ENCODE assay signal across 8 mouse cellular contexts in the genomic region with DNA sequence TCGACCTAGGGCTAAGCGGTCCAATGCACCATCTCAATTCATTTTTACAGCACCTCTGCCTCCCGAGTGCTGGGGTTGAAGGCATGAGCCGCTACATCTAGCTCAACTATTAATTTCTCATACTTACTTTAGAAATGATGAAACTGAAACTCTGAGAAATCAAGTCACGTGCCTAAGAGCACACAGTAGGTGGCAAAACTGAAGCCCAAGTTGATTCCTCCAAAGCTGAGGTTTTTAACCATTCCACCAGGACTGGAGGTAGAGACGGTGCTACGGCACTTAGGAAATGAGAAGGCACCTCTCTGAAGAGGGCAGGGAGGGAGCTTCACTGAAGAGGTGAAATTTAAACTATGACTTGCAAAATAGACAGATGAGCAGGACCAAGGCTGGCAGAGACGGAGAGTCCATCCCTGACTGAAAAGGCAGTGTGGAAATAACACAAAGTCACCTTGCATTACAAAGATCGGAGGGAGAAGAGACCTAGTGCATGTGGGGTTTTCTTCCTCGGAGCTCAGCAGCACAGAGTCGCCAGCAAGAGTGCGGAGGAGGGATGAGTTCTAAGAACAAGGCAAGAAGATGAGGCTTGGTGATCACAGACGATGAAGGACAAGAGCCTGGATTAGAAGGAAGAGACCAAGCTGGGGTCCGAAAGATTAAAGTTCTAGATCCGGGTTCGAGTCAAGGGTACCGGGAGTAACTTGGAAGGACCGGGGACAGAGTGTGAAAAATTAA. TPM values are rescaled to one million over a fixed set of nuclear protein-coding genes. Genes with fewer than 3 reads are reported as not detected.
A peak's percentile ranks its signal among the peaks of the same experiment; 100 is the strongest.
DNase-seq lines count a peak whose midpoint lies in the region; ATAC-seq lines count a peak whose summit lies in the region.

No protein-coding gene starts in this region.

- H3K4me1 ChIP-seq in hindbrain, embryonic 12.5 days: peaks cover 19% of the 10 kb centered on the region
- peaks cover 35% of the 10 kb centered on the region for H3K4me1 ChIP-seq in midbrain, embryonic 10.5 days

- peak overlapping the region; percentile 80 for H3K9ac ChIP-seq in hindbrain, embryonic 12.5 days

- peak overlapping the region; percentile 72 for H3K4me2 ChIP-seq in hindbrain, embryonic 12.5 days (replicated peaks)

- peaks cover 18% of the 10 kb centered on the region for H3K36me3 ChIP-seq in hindbrain, embryonic 12.5 days
- peaks cover 42% of the 10 kb centered on the region for H3K36me3 ChIP-seq in midbrain, embryonic 10.5 days

- 45% methylated on average over 18 of the region's 18 CpGs for WGBS in hindbrain, embryonic 12.5 days
- 51% methylated on average over 18 of the region's 18 CpGs for WGBS in midbrain, embryonic 10.5 days

- H3K27me3 ChIP-seq in hindbrain, embryonic 12.5 days: no peaks in the 10 kb centered on the region
- H3K27me3 ChIP-seq in midbrain, embryonic 10.5 days (ENCODE audit: low read depth, poor library complexity, severe bottlenecking): no peaks in the 10 kb centered on the region

- H3K4me3 ChIP-seq in hindbrain, embryonic 12.5 days: peak overlapping the region; percentile 50
- H3K4me3 ChIP-seq in midbrain, embryonic 10.5 days: peak overlapping the region; percentile 83

- no peaks in the 10 kb centered on the region for H3K9me3 ChIP-seq in hindbrain, embryonic 12.5 days (replicated peaks)
- H3K9me3 ChIP-seq in midbrain, embryonic 10.5 days (replicated peaks): no peaks in the 10 kb centered on the region

- 0 out of 2 replicates have a peak overlapping the region, but pooled peaks have one; percentile 50 for H3K27ac ChIP-seq in hindbrain, embryonic 12.5 days
- H3K27ac ChIP-seq in midbrain, embryonic 10.5 days (replicated peaks): peak overlapping the region; percentile 87

- ATAC-seq in CD4-positive, CD25-positive, alpha-beta regulatory T cell, adult 4 months: no peak
- ATAC-seq in hindbrain, embryonic 12.5 days (ENCODE audit: low FRiP score): no peak

- peak; percentile 34 for DNase-seq in CD4-positive, CD25-positive, alpha-beta regulatory T cell, adult 2 months (ENCODE audit: low read depth, low spot score)
- DNase-seq in right cerebral cortex, adult 2 months (ENCODE audit: low spot score in 2 of 2): peak; percentile 36 to 51
- no peak for DNase-seq in right cerebral cortex, postnatal 36 days (ENCODE audit: low spot score in 2 of 2)
- peak; percentile 20 for DNase-seq in midbrain, embryonic 10.5 days (ENCODE audit: low spot score)
- DNase-seq in layer of hippocampus, adult 9-10 months (ENCODE audit: low spot score): no peak
- DNase-seq in left cerebral cortex, adult 11 months (ENCODE audit: low spot score): no peak

RNA-seq across cellular contexts. Expression of gene Zfp691, which starts 0.9 kb away (rescaled TPM):
- 1 to 10 TPM; 3.5 to 4.8 TPM for polyA plus RNA-seq in CD4-positive, CD25-positive, alpha-beta regulatory T cell, adult 4 months (2017; shearing (Covaris generic))
- polyA plus RNA-seq in hindbrain, embryonic 12.5 days (2016; fragmentation: Nextera tagmentation; extraction: Ambion mirVana): 7.3 and 9.7 TPM in 2 replicates
- 13.1 and 13.3 TPM in 2 replicates for polyA plus RNA-seq in midbrain, embryonic 10.5 days (2016; fragmentation: Nextera tagmentation; extraction: Ambion mirVana)

RNA-seq across cellular contexts. Expression of gene Ermap, which starts 16.7 kb away (rescaled TPM):
- not detected for polyA plus RNA-seq in CD4-positive, CD25-positive, alpha-beta regulatory T cell, adult 4 months (2017; shearing (Covaris generic))
- 7.4 and 7.9 TPM in 2 replicates for polyA plus RNA-seq in hindbrain, embryonic 12.5 days (2016; fragmentation: Nextera tagmentation; extraction: Ambion mirVana)
- 8.2 and 9.7 TPM in 2 replicates for polyA plus RNA-seq in midbrain, embryonic 10.5 days (2016; fragmentation: Nextera tagmentation; extraction: Ambion mirVana)

RNA-seq across cellular contexts. Expression of gene Svbp, which starts 22.0 kb away (rescaled TPM):
- polyA plus RNA-seq in CD4-positive, CD25-positive, alpha-beta regulatory T cell, adult 4 months (2017; shearing (Covaris generic)): 10 to 100 TPM; 53.0 to 54.8 TPM
- polyA plus RNA-seq in hindbrain, embryonic 12.5 days (2016; fragmentation: Nextera tagmentation; extraction: Ambion mirVana): 193 and 195 TPM in 2 replicates
- polyA plus RNA-seq in midbrain, embryonic 10.5 days (2016; fragmentation: Nextera tagmentation; extraction: Ambion mirVana): 152 and 156 TPM in 2 replicates

RNA-seq across cellular contexts. Expression of gene Tmem269, which starts 44.9 kb away (rescaled TPM):
- not detected for polyA plus RNA-seq in CD4-positive, CD25-positive, alpha-beta regulatory T cell, adult 4 months (2017; shearing (Covaris generic))
- 0.28 TPM in 1 of 2 replicates, not detected in the other for polyA plus RNA-seq in hindbrain, embryonic 12.5 days (2016; fragmentation: Nextera tagmentation; extraction: Ambion mirVana)
- 0.09 TPM in 1 of 2 replicates, not detected in the other for polyA plus RNA-seq in midbrain, embryonic 10.5 days (2016; fragmentation: Nextera tagmentation; extraction: Ambion mirVana)

RNA-seq across cellular contexts. Expression of gene AU022252, which starts 59.4 kb away (rescaled TPM):
- 1 to 10 TPM; 6.2 to 9.6 TPM for polyA plus RNA-seq in CD4-positive, CD25-positive, alpha-beta regulatory T cell, adult 4 months (2017; shearing (Covaris generic))
- 36.3 and 38.7 TPM in 2 replicates for polyA plus RNA-seq in hindbrain, embryonic 12.5 days (2016; fragmentation: Nextera tagmentation; extraction: Ambion mirVana)
- polyA plus RNA-seq in midbrain, embryonic 10.5 days (2016; fragmentation: Nextera tagmentation; extraction: Ambion mirVana): 37.3 and 41.3 TPM in 2 replicates

Comparison
In these comparisons a context has a peak if more than half of its experiments do, and no peak if none do; other contexts are left out.
1. DNase-seq: peak in CD4-positive, CD25-positive, alpha-beta regulatory T cell, adult 2 months (single experiment), right cerebral cortex, adult 2 months (2 of 2) and midbrain, embryonic 10.5 days (single experiment); none in right cerebral cortex, postnatal 36 days (0 of 2), layer of hippocampus, adult 9-10 months (single experiment) and left cerebral cortex, adult 11 months (single experiment).